Mouse (Mus musculus): ENCODE measurements around the gene Capn8. TPM values are rescaled to one million over a fixed set of nuclear protein-coding genes. Genes with fewer than 3 reads are reported as not detected.

Gene Capn8
- total RNA-seq (2015): not detected in 2 replicates
- not detected in 2 replicates for total RNA-seq (2017)

DNA sequence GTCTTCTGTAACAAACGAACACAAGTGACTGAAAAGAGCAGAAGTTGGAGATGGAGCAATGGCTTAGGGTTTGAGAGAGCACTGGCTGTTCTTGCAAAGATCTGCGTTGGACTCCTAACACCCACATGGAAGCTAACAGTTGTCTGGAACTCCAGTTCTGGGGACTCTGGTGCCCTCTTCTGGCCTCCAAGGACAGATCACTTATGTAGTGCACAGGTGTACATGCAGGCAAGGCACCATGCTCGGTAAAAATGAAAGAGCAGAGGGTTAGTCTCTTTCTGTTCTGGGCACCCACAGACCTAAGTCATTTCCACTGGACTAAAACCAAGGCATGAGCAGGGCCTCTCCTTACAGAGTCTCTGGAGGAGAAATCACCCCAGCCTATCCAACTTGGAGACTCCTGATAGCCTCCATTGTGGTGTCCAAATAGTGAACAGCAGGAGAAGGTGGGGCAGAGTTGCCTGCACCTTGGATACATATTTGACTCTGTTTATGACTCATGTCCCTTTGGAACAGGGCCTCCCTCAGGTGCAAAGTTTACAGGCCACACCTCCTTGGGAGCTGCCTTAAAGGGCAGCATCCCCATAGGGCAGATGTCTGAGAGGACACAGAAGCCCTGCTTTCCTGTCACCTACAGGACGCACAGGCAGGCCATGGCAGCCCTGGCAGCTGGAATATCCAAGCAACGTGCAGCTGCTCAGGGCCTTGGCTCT, at the start of gene Capn8:
Gene Capn8, plus strand, starts transcription at position 600 of the 713 bp plus-strand sequence.
- ATAC-seq (replicated peaks; ENCODE audit: poor library complexity): peak; percentile 63

DNA sequence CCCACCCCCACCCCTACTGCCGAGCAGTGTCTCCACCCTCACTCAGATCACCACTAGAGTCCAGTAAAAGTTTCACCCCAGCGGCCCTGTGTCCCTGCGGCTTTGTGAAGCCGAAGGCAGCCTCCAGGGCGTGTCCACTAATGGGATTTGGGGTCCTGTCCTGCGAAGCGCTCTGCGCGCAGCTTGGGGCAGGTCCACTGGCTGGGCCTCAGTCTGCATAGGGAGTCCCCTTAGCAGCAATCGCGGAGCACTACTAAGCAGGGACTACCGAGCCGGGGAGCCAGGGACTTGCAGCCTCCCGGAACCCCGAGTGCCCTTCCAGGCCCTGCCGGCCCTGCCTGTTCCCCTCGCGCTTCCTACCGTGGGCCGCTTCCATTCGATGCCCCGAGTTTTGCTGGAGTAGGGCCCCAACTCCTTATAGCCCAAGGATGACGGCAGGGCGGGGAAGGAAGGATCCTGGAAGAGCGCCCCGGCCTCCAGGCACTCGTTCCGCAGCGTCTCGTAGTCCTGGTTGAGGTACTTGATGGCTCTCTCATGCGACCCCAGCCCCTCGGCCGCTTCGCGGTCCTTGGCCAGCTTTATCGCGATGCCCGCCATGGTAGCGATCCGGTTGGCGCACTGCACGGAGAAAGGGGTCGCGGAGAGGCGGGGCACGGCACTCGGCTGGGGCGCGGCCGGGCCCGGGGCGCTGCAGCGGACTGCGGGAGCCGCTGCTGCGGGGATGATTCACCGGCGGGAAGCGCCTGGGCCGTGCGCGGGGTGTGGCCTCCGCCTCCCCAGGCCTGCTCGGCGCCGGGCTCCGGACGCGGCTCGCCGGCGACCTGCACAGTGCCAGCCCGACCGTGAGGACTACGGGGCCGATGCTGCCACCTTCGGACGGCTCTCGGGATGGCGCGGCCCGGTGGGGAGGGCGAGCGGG, 47.8 kb upstream of the Capn8 start, which contains the start of gene Capn2:
Gene Capn2, minus strand, starts transcription at position 851 of the 919 bp plus-strand sequence.
- peak; percentile 73 for ATAC-seq (replicated peaks; ENCODE audit: poor library complexity)

DNA sequence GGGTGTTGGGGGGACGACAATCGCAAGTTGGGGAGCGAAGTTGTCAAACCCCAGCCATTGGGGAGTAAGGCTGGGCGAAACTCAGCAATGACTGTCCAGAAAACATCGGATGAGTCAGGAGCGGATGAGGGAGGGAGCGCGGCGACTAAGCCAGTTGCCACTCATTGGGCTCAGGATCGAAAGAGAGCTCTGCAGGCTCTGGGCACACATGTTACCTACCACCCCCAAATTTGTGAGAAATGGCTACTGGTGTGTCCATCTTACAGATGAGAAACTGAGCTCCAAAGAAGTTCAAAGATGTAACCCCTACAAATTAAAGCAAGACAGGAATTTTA, 47.2 kb upstream of the Capn8 start:
- no peak for ATAC-seq (replicated peaks; ENCODE audit: poor library complexity)

DNA sequence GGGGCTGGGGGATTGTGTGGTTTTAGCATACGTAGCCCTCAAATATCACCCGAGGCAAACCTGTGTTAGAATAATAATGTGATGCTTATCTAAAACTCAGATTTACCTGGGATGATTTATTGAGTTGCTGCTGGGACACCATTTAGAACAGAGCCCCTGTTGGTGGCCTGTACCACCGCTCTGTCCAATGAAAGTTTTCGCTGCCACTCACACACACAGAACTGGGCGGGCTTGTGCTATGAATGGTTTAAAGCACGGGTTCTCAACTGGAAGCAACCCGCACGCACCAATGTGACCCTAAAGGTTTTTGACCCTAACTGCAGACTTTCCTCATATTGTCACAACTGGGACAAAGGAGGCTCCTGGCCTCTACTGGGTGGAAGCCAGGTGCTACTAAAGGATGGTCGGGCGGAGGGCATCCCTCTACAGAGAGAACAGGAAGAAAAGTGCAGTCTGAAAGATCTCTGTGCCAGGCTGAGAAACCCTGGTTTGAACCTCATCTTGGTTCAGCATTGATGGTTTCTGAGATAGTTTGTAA, 46.6 kb upstream of the Capn8 start:
- no peak for ATAC-seq (replicated peaks; ENCODE audit: poor library complexity)

DNA sequence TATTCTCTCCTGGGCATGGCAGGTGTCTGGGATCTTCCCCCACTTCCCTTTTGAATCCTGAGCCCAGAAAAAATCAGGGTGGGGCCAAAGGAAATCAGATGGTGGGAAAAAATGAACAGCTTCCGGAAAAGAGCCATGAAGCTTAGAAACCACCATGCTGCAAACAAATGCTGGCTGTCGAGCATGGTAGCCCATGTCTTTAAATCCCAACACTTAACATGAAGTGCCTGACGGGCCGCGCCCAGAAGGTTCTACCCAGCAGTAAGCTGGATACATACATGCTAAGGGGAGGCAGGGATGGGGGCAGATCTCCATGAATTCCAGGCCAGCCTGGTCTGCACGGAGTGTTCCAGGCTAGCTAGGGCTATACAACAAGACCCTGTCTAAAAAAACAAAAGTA, 46.0 kb upstream of the Capn8 start:
- no peak for ATAC-seq (replicated peaks; ENCODE audit: poor library complexity)

DNA sequence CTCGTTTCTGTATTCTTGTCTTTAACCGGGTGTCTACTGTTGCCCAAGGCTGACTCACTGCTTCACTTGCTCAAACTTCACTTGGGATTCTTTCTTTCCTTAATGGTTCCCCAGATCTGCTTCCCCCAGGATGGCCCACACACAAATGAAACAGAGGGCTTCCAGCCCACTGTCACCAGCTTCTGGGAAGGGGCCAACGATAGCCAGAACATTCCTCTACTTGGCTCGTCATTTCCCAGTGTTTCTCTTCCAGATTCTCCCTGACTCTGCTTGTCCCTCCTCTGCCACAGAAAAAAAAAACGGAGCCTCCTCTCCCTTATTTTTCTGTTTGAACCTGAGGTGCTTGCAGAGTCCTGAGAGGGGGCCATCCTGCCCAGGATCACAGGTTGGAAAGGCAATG, 45.5 kb upstream of the Capn8 start:
- ATAC-seq (replicated peaks; ENCODE audit: poor library complexity): no peak

DNA sequence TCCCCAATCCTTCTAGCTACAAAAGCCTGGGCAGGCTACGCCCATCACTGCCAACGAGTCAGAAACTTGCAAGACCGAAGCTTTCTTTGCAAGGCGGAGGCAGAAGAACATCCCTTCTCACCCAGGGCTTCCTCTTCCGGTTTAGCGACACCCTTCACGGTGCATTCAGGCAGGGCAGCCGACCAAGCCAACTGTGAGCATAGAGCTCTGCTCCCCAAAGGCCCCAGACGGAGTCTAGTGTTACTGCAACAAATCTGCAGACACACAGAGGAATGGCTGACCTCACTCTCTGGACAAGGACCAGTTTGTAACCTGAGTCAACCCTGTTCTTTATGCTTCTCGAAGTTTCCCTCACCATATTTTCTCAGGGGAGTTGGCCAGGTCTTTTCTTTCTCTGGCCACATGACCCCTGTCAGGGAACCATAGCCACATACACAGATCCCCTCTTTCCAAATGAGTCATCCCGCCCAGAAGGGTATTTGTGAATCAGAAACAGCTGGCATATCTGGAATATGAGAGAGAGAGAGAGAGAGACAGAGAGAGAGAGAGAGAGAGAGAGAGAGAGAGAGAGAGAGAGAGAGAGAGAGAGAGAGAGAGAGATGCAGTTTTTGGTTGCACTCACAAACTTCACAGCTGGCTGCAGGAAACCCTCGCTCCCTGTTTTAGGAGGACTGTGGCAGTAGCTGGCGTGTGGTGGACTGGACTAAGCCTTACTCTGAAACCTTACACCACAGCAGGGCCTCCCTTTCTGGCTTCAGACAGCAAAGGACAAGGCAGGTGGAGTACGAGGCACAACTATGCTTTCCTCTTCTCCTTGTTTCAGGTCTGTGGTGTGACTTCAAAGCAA, 44.5 kb upstream of the Capn8 start:
- peak; percentile 37 for ATAC-seq (replicated peaks; ENCODE audit: poor library complexity)

DNA sequence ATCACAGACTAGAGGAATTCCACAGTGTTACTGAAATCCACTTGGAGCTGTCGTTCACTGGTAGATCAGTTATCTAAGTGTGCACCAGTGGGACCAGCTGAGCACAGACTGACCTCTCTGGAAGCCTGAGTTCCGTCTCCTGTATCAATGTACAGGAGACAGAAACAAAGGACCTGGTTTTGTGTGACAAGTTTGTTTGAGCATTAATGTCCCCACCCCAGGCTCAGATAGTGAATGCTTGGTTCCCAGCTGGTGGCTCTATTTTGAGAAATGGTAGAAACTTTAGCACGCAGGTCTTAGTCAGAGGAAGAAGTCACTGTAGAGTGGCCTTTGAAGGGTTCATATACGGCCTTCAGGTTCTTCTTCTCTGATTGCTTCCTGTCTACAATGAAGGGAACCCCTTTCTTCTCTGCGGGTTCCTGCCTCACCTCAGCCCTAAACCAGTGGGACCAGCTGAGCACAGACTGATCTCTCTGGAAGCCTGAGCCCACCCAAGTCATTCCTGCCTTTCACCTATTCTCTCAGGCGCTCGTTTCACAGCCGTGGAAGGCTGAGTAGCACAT, 43.8 kb upstream of the Capn8 start:
- ATAC-seq (replicated peaks; ENCODE audit: poor library complexity): no peak

DNA sequence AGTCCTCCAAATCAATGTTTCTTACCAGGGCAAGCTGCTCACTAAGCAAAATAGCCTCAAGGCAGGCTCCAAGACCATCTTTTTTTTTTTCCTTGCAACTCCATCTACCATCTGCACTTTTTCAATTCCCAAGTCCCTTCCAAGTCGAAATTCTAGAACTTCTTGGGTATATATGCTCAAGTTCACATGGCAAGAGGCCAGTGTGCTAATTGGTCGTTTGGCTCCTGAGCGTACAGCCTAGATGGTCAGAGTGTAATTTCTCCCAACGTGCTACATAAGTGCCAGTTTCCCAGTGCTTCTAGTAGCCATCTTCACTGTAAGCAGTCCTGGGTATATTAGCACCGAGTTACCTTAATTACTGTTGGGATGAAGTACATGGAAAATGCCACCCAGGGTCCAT, 41.8 kb upstream of the Capn8 start:
- ATAC-seq (replicated peaks; ENCODE audit: poor library complexity): no peak

DNA sequence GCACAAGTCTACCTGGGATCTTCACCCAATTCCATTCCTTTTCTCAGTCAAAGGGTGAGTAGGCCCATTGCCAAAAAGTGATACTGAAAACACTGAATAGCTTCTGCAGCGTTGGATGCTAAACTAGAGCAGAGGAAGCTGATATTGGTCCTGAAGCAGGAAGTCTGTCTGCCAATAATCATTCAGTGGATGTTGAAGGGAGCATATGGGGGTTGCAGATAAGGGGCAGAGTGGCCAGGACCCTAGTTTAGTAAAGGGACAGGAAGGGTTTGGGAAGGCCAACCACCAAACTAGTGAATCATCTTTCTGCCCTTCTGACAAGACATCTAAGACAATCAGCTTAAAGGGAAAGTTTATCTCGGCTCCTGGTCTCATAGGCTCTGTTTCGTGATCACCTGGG, 41.1 kb upstream of the Capn8 start:
- no peak for ATAC-seq (replicated peaks; ENCODE audit: poor library complexity)

DNA sequence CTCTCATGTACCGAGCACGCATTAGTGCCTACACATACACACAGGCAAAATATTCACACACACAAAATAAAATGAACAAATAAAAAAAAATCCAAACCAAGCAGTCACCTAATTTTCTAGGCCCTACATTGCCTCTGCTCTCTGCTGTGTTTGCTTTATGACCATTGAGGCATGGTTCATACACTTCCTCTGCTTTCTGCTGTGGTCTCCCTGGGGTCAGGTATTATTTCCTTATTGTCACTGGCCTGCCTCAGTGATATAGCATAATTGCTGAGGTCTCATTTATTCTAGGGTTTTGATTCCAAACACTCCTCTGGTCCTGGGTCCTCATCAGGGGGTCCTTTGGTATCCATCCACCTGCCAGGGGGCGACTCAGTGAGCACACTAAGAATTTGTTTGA, 39.2 kb upstream of the Capn8 start:
- no peak for ATAC-seq (replicated peaks; ENCODE audit: poor library complexity)

DNA sequence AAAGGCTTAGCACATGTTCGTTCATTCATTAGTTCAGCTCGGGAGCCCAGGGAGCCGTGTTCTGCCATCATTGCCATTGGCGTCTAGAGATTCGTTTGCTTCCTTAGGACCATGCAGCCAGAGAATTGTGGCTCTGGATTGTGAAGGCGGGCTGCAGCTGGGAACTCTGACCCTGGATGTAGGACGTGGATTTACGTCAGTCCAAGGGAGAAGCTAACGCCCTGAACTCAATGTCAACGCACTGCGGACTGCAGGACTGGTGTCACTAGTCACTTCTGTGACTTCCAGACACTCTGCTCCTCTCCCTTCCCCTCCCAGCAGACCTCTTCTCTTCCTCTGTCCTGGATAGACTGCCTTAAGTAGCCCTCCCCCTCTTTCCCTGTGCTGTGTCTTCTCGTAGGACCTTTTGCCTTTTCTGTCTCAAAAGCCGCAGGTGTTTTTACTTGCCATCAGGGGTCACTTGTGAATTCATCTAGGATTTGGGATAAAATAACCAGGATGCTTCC, 37.5 kb upstream of the Capn8 start:
- no peak for ATAC-seq (replicated peaks; ENCODE audit: poor library complexity)

DNA sequence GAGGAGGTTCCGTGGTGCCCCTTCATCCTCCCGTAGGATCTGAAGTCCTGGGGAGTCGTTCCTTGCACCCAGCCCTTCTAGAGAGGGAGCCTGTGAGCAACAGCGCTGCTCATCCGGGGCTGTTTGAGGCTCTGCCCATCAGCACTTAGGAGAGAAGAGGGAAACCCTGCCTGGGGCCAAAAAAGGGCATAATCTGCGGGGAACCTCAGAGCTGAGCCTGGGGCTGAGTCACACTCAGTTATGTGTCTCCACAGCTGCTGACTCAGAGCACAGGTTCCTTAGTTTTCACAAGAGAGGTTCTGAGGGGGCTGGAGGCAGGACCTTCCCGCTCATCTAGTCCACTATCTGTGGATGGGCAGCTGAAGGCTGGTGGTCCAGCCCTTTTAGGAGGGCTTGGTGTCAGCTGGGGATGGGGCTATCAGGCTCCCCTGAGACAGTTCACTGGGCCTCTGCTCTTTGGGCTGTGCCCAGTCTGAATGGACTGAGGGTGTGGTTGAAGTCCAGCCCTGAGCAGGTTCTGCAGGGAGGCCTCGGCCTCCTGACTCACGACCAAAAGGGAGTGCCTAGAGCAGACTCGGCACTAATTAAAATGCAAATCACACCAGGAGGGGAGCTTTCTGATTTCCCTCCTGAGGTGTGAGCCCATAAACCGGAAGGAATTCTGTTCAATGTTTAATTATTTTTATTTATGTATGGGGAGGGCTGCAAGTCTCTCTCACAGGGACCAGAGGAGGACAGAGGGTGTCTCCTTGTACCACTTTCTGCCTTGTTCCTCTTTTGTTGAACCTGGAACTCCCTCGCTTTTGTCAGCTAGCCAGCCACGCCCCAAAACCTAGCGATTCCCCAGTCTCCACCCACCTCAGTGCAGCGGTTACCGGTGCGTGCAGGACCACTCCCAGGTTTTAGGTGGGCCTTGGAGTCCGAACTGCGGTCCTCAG, 36.6 kb upstream of the Capn8 start:
- peak; percentile 92 for ATAC-seq (replicated peaks; ENCODE audit: poor library complexity)

DNA sequence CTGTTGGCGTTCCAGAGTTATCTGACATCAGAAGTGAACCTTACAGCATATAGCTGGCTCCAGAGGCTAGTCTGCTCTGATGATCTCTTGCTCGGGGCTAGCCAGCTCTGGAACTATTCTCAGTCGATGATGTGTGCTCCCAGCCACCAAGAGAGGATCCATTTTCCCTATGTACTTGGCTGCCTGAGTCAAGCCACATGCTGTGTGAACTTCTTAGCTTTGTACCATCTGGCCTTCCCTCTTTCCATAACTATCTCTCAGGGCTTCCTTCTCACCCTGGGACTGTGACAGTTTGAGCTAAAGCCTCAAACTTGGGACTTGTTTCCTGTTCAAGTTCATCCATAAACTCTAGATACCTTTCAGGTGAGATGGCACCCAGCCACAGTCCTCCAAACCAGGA, 31.2 kb upstream of the Capn8 start:
- no peak for ATAC-seq (replicated peaks; ENCODE audit: poor library complexity)

DNA sequence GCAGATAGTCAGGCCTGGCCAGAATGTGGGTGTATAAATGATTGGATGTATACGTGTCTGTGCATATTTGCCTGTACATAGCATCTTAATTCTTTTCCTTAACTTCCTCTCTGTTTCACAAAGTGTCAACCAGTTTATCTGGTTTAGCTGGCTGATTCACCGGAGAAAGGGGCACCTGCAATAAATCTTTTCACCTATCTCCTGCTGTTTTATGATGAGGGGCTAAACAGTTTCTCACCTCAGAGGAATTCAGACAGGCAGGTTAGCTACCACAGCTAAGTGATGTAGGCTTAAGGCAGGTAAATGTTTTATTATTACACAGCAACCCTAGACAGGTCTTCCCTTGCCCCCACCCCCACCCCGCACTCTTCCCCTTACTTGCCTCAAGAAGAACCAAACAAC, 29.7 kb upstream of the Capn8 start:
- no peak for ATAC-seq (replicated peaks; ENCODE audit: poor library complexity)

DNA sequence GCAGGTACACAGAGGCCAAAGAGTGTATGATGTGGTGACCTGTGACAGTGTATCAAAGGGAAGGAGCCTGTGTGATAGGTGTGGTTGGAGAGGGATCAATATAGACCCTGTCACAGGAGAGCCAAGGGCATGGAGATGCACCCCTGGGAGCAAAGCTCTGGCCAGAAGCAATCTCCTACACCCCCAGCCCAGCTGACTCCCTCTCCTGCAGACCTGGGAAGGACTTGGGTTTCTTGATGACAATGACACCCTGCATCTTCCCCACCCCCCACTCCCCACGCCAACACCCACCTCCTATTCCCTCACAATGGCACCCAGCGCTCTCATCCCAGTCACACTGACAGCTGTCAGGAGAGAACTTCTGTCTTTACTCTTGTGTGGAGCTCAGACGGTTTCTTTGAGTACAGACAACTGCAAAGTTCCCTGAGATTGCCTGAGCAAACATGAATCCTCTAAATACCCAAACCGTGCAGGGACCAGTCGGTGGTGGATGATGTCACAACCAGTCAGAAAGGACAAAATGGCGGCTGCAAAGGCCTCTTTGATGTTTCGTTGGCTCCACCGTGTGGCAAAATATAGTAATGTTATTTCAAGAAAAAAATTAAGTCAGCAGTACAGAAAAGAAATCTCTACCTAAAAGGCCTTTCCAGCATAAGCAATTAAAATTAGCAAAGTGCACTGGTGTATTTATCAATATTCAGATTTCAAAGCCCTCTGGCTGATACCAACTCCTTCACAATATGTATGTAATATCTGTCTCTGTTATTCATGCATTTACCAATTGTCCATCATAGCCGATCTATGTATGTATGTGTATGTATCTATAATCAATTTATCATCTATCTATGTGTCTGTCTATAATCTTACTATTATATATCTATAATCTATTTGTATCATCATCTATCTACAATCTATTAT, 25.5 kb upstream of the Capn8 start:
- ATAC-seq (replicated peaks; ENCODE audit: poor library complexity): peak; percentile 91

DNA sequence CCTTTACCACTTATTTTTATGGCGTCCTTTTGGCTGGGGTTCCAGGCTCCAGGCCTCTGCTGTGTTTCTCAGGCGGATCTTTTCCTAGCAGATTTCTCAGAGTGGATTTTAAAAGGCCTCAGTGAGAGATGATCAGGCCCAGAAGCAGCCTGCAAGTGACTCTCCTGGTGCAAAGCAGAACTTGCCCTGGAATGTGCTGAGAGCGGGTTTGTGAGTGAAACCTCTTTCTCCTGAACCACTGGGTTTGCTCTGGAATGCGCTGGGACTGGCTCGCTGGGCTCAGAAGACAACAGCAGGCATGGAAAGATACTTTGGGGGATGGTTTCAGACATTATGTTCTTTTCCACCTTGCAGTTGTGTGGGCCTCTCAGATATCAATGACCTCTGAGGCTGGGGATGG, 22.7 kb upstream of the Capn8 start:
- no peak for ATAC-seq (replicated peaks; ENCODE audit: poor library complexity)

DNA sequence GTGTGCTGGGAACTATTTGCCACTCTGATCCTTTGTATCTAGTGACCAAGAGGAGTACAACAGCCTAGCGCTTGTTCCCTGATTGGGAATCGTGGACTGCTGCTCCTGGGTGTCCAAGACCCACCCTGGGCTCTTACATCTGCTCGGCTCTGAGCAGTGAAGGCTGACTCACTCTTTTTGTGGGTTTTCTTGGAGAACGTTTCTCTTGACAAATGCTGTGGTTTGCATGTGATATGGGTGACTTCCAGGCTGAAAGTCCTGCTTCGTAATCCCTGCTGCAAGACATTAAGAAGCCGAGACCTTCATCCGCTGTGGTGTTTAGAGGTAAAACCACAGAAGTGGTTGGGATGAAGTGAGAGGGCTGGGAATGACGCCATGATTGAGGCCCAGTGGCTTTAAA, 21.7 kb upstream of the Capn8 start:
- ATAC-seq (replicated peaks; ENCODE audit: poor library complexity): peak; percentile 80
